Mouse (Mus musculus) kidney, postnatal 36 days (tissue): ENCODE measurements at regions not wholly inside any gene's neighbourhood (a gene's known extent, or its start where the extent isn't known, plus 50 kb on each side); places are given as distances from the start of the nearest gene placed in this dataset.
"Not testable (repeated sequence)": the region's sequence is repeated elsewhere in the genome, so short reads cannot be mapped to it uniquely, and the experiment has no call there.

Experiments
- DNase-seq, 2 experiments: peaks; one replicate each; pipeline ENCODE4 v3.0.0; 2021 to 2022; ENCODE audit warnings: mixed read lengths in 2 of 2

GRCm38 (mm10) chr12:109749711-109750243 lies 149.6 kb upstream of the Rtl1 start:
- DNase-seq: peak; percentile 1 to 10

GRCm38 (mm10) chr12:109754986-109755385 lies 154.9 kb upstream of the Rtl1 start:
- DNase-seq: no peak

- DNase-seq: no peak
Measured at GRCm38 (mm10) chr12:109764293-109764692, 164.2 kb upstream of the Rtl1 start.

GRCm38 (mm10) chr12:109766602-109767001 lies 166.5 kb upstream of the Rtl1 start:
- not testable (repeated sequence) for DNase-seq

GRCm38 (mm10) chr12:109772543-109772942 lies 172.4 kb upstream of the Rtl1 start:
- DNase-seq: no peak

- DNase-seq: no peak
Measured at GRCm38 (mm10) chr12:109773909-109774313, 173.8 kb upstream of the Rtl1 start.

GRCm38 (mm10) chr12:109798846-109799245 lies 198.7 kb upstream of the Rtl1 start:
- no peak for DNase-seq

GRCm38 (mm10) chr12:109799395-109799794 lies 199.3 kb upstream of the Rtl1 start:
- DNase-seq: no peak

GRCm38 (mm10) chr12:109827241-109827915 lies 227.2 kb upstream of the Rtl1 start:
- DNase-seq: no peak

GRCm38 (mm10) chr12:109830303-109831020 lies 230.3 kb upstream of the Rtl1 start:
- DNase-seq: peak; percentile 28 to 71

GRCm38 (mm10) chr12:109832964-109833363 lies 232.8 kb upstream of the Rtl1 start:
- no peak for DNase-seq

GRCm38 (mm10) chr12:109836521-109836920 lies 236.4 kb upstream of the Rtl1 start:
- DNase-seq: no peak

- DNase-seq: no peak
Measured at GRCm38 (mm10) chr12:109839126-109839587, 239.0 kb upstream of the Rtl1 start.

GRCm38 (mm10) chr12:109839946-109840524 lies 239.9 kb upstream of the Rtl1 start:
- DNase-seq: no peak

GRCm38 (mm10) chr12:109844723-109845601 lies 244.8 kb upstream of the Rtl1 start:
- no peak for DNase-seq

- DNase-seq: no peak
Measured at GRCm38 (mm10) chr12:109845602-109845906, 245.4 kb upstream of the Rtl1 start.

GRCm38 (mm10) chr12:109856336-109856735 lies 256.2 kb upstream of the Rtl1 start:
- DNase-seq: no peak

GRCm38 (mm10) chr12:109857705-109858104 lies 257.6 kb upstream of the Rtl1 start:
- no peak for DNase-seq

GRCm38 (mm10) chr12:109864826-109865225 lies 264.7 kb upstream of the Rtl1 start:
- no peak for DNase-seq

- DNase-seq: no peak
Measured at GRCm38 (mm10) chr12:109871021-109871420, 270.9 kb upstream of the Rtl1 start.

- no peak for DNase-seq
Measured at GRCm38 (mm10) chr12:109874466-109874865, 274.3 kb upstream of the Rtl1 start.

GRCm38 (mm10) chr12:109881108-109881507 lies 281.0 kb upstream of the Rtl1 start:
- DNase-seq: no peak

GRCm38 (mm10) chr12:109891206-109891605 lies 291.1 kb upstream of the Rtl1 start:
- no peak for DNase-seq
